Mouse (Mus musculus) ES-E14 (cell line): ENCODE results near the gene 5830473C10Rik.

Source experiments
- CHD2 ChIP-seq: IDR thresholded peaks from 2 replicates; pipeline ENCODE4 v1.6.1; 2014; ENCODE audit warnings: mild to moderate bottlenecking, low read depth, low read length, inconsistent platforms
- HCFC1 ChIP-seq: IDR thresholded peaks from 2 replicates; pipeline ENCODE4 v1.6.1; 2012; ENCODE audit warnings: low read length, inconsistent platforms, borderline replicate concordance; ENCODE audit not compliant: insufficient read depth
- MAFK ChIP-seq: IDR thresholded peaks from 2 replicates; pipeline ENCODE4 v1.6.1; 2014; ENCODE audit warnings: mild to moderate bottlenecking, low read depth, low read length, inconsistent platforms; ENCODE audit not compliant: insufficient read depth
- ZNF384 ChIP-seq: IDR thresholded peaks from 2 replicates; pipeline ENCODE4 v1.6.1; 2012; ENCODE audit warnings: low read depth, low read length, inconsistent platforms

- TF ChIP-seq MAFK (no peak), HCFC1 (no peak), ZNF384 (no peak), CHD2 (no peak)
Measured at GRCm38 (mm10) chr5:90594945-90595344, 34.0 kb downstream of the 5830473C10Rik start.
